ENCODE assay signal across 8 mouse cellular contexts in the genomic region with DNA sequence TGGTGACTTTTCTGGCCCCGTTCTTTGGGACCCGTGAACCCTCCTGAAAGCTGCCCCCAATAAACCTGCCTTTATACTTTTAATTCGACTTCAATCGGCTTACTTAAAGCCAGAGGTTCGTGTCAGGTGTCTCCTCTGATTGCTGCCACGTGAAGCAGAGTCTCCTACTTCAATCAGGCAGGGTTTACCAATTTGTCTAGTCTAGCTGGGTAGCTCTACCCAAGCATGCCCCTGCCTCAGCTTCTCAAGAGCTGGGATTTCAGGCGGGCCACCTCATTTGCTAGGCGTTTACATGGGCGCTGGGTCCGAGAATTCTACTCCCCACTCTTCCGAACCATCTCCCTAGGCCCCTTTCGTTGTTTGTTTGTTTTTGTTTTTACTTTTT. TPM values are rescaled to one million over a fixed set of nuclear protein-coding genes. Genes with fewer than 3 reads are reported as not detected.
DNase-seq lines count a peak whose midpoint lies in the region; ATAC-seq and TF ChIP-seq lines count a peak whose summit lies in the region.

No protein-coding gene starts in this region.

- no peaks in the 10 kb centered on the region for H3K36me3 ChIP-seq in limb, embryonic 14.5 days (ENCODE audit: control insufficient read depth, insufficient read depth, low read length)
- no peaks in the 10 kb centered on the region for H3K36me3 ChIP-seq in stomach, embryonic 16.5 days (ENCODE audit: control insufficient read depth, insufficient read depth, low read length)

- no peak for ATAC-seq in limb, embryonic 14.5 days (ENCODE audit: low FRiP score, low read depth)
- no peak for ATAC-seq in stomach, embryonic 16.5 days (ENCODE audit: insufficient read depth, low FRiP score)

- intact Hi-C loops in gastrocnemius, postnatal 36 days (cut with DNase I) = loop anchor here (5.0 kb wide), 1 partner anchor 77 kb away; no protein-coding TSS in a partner anchor

- H3K9ac ChIP-seq in limb, embryonic 14.5 days (ENCODE audit: low read depth, low read length, severe bottlenecking) = peak overlapping the region; percentile 38
- peak overlapping the region; percentile 79; the same call in 1 of the 2 replicates for H3K9ac ChIP-seq in stomach, embryonic 16.5 days (ENCODE audit: low read length)

- WGBS in cerebellum, adult 2 months = 57% methylated on average over 12 of the region's 12 CpGs
- WGBS in limb, embryonic 14.5 days = 39% methylated on average over 12 of the region's 12 CpGs
- WGBS in stomach, embryonic 16.5 days = 44% methylated on average over 12 of the region's 12 CpGs

- TF ChIP-seq POLR2A in cerebellum, adult 2 months (IDR thresholded peaks at IDR 0.05; ENCODE audit: borderline replicate concordance, insufficient read depth, low read length) = no peak
- no peak for TF ChIP-seq POLR2A in limb, embryonic 14.5 days (IDR thresholded peaks at IDR 0.05; ENCODE audit: borderline replicate concordance, extremely low read depth, insufficient read depth, insufficient read length)

- no peak overlapping the region for H3K27ac ChIP-seq in cerebellum, adult 2 months (ENCODE audit: insufficient read depth, low read length)
- H3K27ac ChIP-seq in limb, embryonic 14.5 days (replicated peaks; ENCODE audit: low read depth, low read length) = no peak overlapping the region
- H3K27ac ChIP-seq in stomach, embryonic 16.5 days (ENCODE audit: low read length) = no peak overlapping the region

- H3K4me1 ChIP-seq in cerebellum, adult 2 months (ENCODE audit: control insufficient read depth, insufficient read depth, low read length) = peaks cover 3% of the 10 kb centered on the region; the same call in 1 of the 2 replicates
- H3K4me1 ChIP-seq in limb, embryonic 14.5 days (ENCODE audit: control insufficient read depth, insufficient read depth, low read length) = peaks cover 5% of the 10 kb centered on the region; the same call in 1 of the 2 replicates
- peaks cover 14% of the 10 kb centered on the region for H3K4me1 ChIP-seq in stomach, embryonic 16.5 days (ENCODE audit: control insufficient read depth, insufficient read depth, low read length)

- no peak for TF ChIP-seq CTCF in cerebellum, adult 2 months (IDR thresholded peaks at IDR 0.05; ENCODE audit: borderline replicate concordance, insufficient read depth, low read depth, low read length)

- no peak overlapping the region for H3K4me3 ChIP-seq in cerebellum, adult 2 months (replicated peaks; ENCODE audit: insufficient read depth, low read depth, low read length)
- peak overlapping the region; percentile 26; the same call in 1 of the 2 replicates for H3K4me3 ChIP-seq in limb, embryonic 14.5 days (replicated peaks; ENCODE audit: low read length)
- H3K4me3 ChIP-seq in stomach, embryonic 16.5 days (replicated peaks; ENCODE audit: low read length) = no peak overlapping the region

- H3K27me3 ChIP-seq in cerebellum, adult 2 months (ENCODE audit: control insufficient read depth, insufficient read depth, low read length) = no peaks in the 10 kb centered on the region
- no peaks in the 10 kb centered on the region for H3K27me3 ChIP-seq in limb, embryonic 14.5 days (ENCODE audit: control insufficient read depth, insufficient read depth, low read length)
- no peaks in the 10 kb centered on the region for H3K27me3 ChIP-seq in stomach, embryonic 16.5 days (ENCODE audit: control insufficient read depth, insufficient read depth, low read length)

- H3K4me2 ChIP-seq in limb, embryonic 14.5 days (replicated peaks; ENCODE audit: low read depth, low read length, severe bottlenecking) = peak overlapping the region; percentile 51
- peak overlapping the region; percentile 61 for H3K4me2 ChIP-seq in stomach, embryonic 16.5 days (ENCODE audit: low read depth, low read length)

- peak; percentile 22 for DNase-seq in cerebellum, adult 9-11 months
- no peak for DNase-seq in cerebellum, adult 2 months
- peak; percentile 17 for DNase-seq in retina, embryonic 14.5 days (ENCODE audit: low spot score)
- no peak for DNase-seq in retina, postnatal 1 day
- DNase-seq in limb, embryonic 14.5 days (ENCODE audit: low spot score) = no peak
- no peak for DNase-seq in frontal cortex, postnatal 25 days (ENCODE audit: low spot score in 2 of 2)
- no peak for DNase-seq in gastrocnemius, postnatal 36 days

- H3K9me3 ChIP-seq in limb, embryonic 14.5 days (ENCODE audit: control insufficient read depth, low read length) = no peaks in the 10 kb centered on the region
- no peaks in the 10 kb centered on the region for H3K9me3 ChIP-seq in stomach, embryonic 16.5 days (replicated peaks; ENCODE audit: control insufficient read depth, low read length)

RNA-seq across cellular contexts. Expression of a gene that starts 21.1 kb away (rescaled TPM):
- polyA plus RNA-seq in cerebellum, adult 2 months (2012; rRNA removed) = 43.6 and 47.1 TPM in 2 replicates
- polyA plus RNA-seq in limb, embryonic 14.5 days (2012; rRNA removed) = 27.2 and 37.2 TPM in 2 replicates
- 32.0 and 33.9 TPM in 2 replicates for polyA plus RNA-seq in limb, embryonic 14.5 days (2014; fragmentation: Nextera tagmentation; extraction: Ambion mirVana)
- 34.3 and 39.3 TPM in 2 replicates for polyA plus RNA-seq in stomach, embryonic 16.5 days (2015; fragmentation: Nextera tagmentation; extraction: Ambion mirVana)
- 1 to 10 TPM; 9.0 TPM for total RNA-seq in gastrocnemius, postnatal 36 days (2021)

RNA-seq across cellular contexts. Expression of a gene that starts 57.1 kb away (rescaled TPM):
- polyA plus RNA-seq in cerebellum, adult 2 months (2012; rRNA removed) = 70.7 and 78.0 TPM in 2 replicates
- 34.6 and 43.9 TPM in 2 replicates for polyA plus RNA-seq in limb, embryonic 14.5 days (2012; rRNA removed)
- polyA plus RNA-seq in limb, embryonic 14.5 days (2014; fragmentation: Nextera tagmentation; extraction: Ambion mirVana) = 27.1 and 27.8 TPM in 2 replicates
- 19.8 and 20.0 TPM in 2 replicates for polyA plus RNA-seq in stomach, embryonic 16.5 days (2015; fragmentation: Nextera tagmentation; extraction: Ambion mirVana)
- total RNA-seq in gastrocnemius, postnatal 36 days (2021) = 1 to 10 TPM; 1.9 to 2.1 TPM

Comparison
In these comparisons a context has a peak if more than half of its experiments do, and no peak if none do; other contexts are left out.
1. DNase-seq: peak in cerebellum, adult 9-11 months (single experiment) and retina, embryonic 14.5 days (single experiment); none in cerebellum, adult 2 months (0 of 2), retina, postnatal 1 day (single experiment), limb, embryonic 14.5 days (single experiment), frontal cortex, postnatal 25 days (0 of 2) and gastrocnemius, postnatal 36 days (0 of 2).